Mouse (Mus musculus) erythroblast, embryonic 14.5 days (primary cell): ENCODE measurements at regions not wholly inside any gene's neighbourhood (a gene's known extent, or its start where the extent isn't known, plus 50 kb on each side); places are given as distances from the start of the nearest gene placed in this dataset.
A peak's percentile ranks its signal among the peaks of the same experiment; 100 is the strongest.

ENCODE experiments used
- GATA1 ChIP-seq: IDR thresholded peaks from 2 replicates; pipeline ENCODE4 v1.6.1; 2012; ENCODE audit warnings: low read length, inconsistent platforms, mixed read lengths
- TAL1 ChIP-seq: IDR thresholded peaks from 3 replicates; pipeline ENCODE4 v1.6.1; 2012; ENCODE audit warnings: low read length, inconsistent platforms, mixed read lengths

DNA sequence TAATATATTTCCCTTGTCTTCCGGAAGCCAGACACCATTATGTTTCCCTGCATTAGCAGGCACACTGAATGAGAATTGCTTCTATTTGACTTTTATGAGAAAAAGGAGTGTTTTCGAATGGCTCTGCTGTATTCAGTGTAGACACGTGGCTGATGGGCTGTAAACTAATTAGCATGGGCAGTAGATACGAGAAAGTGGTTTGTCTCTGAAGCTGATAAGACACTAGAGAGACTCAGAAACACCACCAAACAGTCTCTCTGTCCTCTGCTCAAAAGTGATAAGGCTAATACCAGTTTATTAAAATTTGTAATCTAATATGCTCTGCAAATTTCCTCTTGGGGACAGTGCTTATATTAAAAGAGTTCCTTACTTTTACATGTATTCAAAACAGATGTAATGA lies 205.3 kb upstream of the Tusc1 start:
- TF ChIP-seq TAL1 = peak; percentile 55; the same call in 2 of the 3 replicates
- TF ChIP-seq GATA1 = peak; percentile 72
